Mouse (Mus musculus) heart, adult 2 months (tissue): ENCODE results near the gene Tns4.

ENCODE experiments used
- CTCF ChIP-seq: fragments of 200-600 bp; IDR thresholded peaks from 2 replicates; pipeline ENCODE4 v1.8.1; 2022; ENCODE audit warnings: antibody characterized with exemption, mild to moderate bottlenecking, moderate library complexity
- EP300 ChIP-seq: fragments of 200-500 bp; IDR thresholded peaks from 2 replicates; pipeline ENCODE4 v1.6.1; 2011; ENCODE audit warnings: low read depth, low read length, control low read depth; ENCODE audit not compliant: insufficient read depth
- POLR2A ChIP-seq: fragments of 200-500 bp; IDR thresholded peaks from 2 replicates; pipeline ENCODE4 v1.6.1; 2011; ENCODE audit warnings: mild to moderate bottlenecking, low read depth, low read length, control low read depth; ENCODE audit not compliant: insufficient read depth

GRCm38 (mm10) chr11:99134266-99135046, 45.4 kb upstream of the Tns4 start:
- TF ChIP-seq CTCF (no peak), POLR2A (no peak), EP300 (no peak)
